Mouse (Mus musculus) c-Kit-positive CD71-negative TER-119-negative erythroid progenitor cells, embryonic 14.5 days (primary cell): ENCODE data around the gene Gpr179.
"Not testable (repeated sequence)": the region's sequence is repeated elsewhere in the genome, so short reads cannot be mapped to it uniquely, and the experiment has no call there.

Source experiments
- DNase-seq: peaks from one replicate; pipeline ENCODE4 v3.0.0-alpha.2; 2013; ENCODE audit warnings: low read depth

Gene Gpr179

GRCm38 (mm10) chr11:97354646-97355045 lies 2.8 kb upstream of the Gpr179 start:
- no peak for DNase-seq

- no peak for DNase-seq
Observed at GRCm38 (mm10) chr11:97352935-97353597, 1.2 kb upstream of the Gpr179 start.

GRCm38 (mm10) chr11:97350035-97350434 lies 1.8 kb downstream of the Gpr179 start:
- no peak for DNase-seq

GRCm38 (mm10) chr11:97347291-97347690 lies 4.6 kb downstream of the Gpr179 start:
- no peak for DNase-seq

GRCm38 (mm10) chr11:97346383-97346782 lies 5.5 kb downstream of the Gpr179 start:
- no peak for DNase-seq

- DNase-seq: no peak
Observed at GRCm38 (mm10) chr11:97345446-97345845, 6.4 kb downstream of the Gpr179 start.

GRCm38 (mm10) chr11:97343619-97344018 lies 8.3 kb downstream of the Gpr179 start:
- DNase-seq: peak; percentile 80

GRCm38 (mm10) chr11:97343175-97343574 lies 8.7 kb downstream of the Gpr179 start:
- DNase-seq: no peak

- no peak for DNase-seq
Observed at GRCm38 (mm10) chr11:97338977-97339315, 12.9 kb downstream of the Gpr179 start.

GRCm38 (mm10) chr11:97338302-97338976 lies 13.4 kb downstream of the Gpr179 start:
- no peak for DNase-seq

- no peak for DNase-seq
Observed at GRCm38 (mm10) chr11:97337363-97337762, 14.5 kb downstream of the Gpr179 start.

GRCm38 (mm10) chr11:97336751-97337345 lies 15.0 kb downstream of the Gpr179 start:
- DNase-seq: no peak

- DNase-seq: no peak
Observed at GRCm38 (mm10) chr11:97336238-97336637, 15.6 kb downstream of the Gpr179 start.

- DNase-seq: no peak
Observed at GRCm38 (mm10) chr11:97334400-97334799, 17.5 kb downstream of the Gpr179 start.

GRCm38 (mm10) chr11:97333896-97334295 lies 18.0 kb downstream of the Gpr179 start:
- no peak for DNase-seq

- no peak for DNase-seq
Observed at GRCm38 (mm10) chr11:97333044-97333443, 18.8 kb downstream of the Gpr179 start.

- no peak for DNase-seq
Observed at GRCm38 (mm10) chr11:97331231-97332190, 20.4 kb downstream of the Gpr179 start.

- no peak for DNase-seq
Observed at GRCm38 (mm10) chr11:97330315-97330714, 21.6 kb downstream of the Gpr179 start.

- no peak for DNase-seq
Observed at GRCm38 (mm10) chr11:97328148-97328547, 23.7 kb downstream of the Gpr179 start.

GRCm38 (mm10) chr11:97325224-97325623 lies 26.7 kb downstream of the Gpr179 start:
- DNase-seq: no peak

GRCm38 (mm10) chr11:97321894-97322600 lies 29.8 kb downstream of the Gpr179 start:
- not testable (repeated sequence) for DNase-seq

GRCm38 (mm10) chr11:97321197-97321596 lies 30.7 kb downstream of the Gpr179 start:
- no peak for DNase-seq
